Mouse (Mus musculus) heart, embryonic 14.5 days (tissue): ENCODE results near the gene Grifin. TPM values are rescaled to one million over a fixed set of nuclear protein-coding genes. Genes with fewer than 3 reads are reported as not detected.

Experiments used
- ATAC-seq: fragments of 200-750 bp; cut with Nextera tagmentation; 2 replicates; pipeline ENCODE4 v1.8.0; 2017; ENCODE audit warnings: low read depth, moderate TSS enrichment; ENCODE audit not compliant: insufficient number of reproducible peaks, insufficient read depth, low FRiP score
- H3K27ac ChIP-seq, 2 experiments: fragments of 200-500 bp in 1 of 2; fragments of 300-500 bp in 1 of 2; sonication (generic) in 1 of 2; replicated peaks in 1 of 2; 2 replicates each; pipeline ENCODE4 v1.5.1; 2012 to 2014; ENCODE audit warnings: low read depth in 2 of 2, low read length in 2 of 2, control low read depth in 1 of 2, mild to moderate bottlenecking in 1 of 2, mixed read lengths in 1 of 2; ENCODE audit not compliant: control insufficient read depth in 1 of 2, insufficient read depth in 1 of 2
- H3K27me3 ChIP-seq: fragments of 300-500 bp; sonication (generic); 2 replicates; pipeline ENCODE4 v1.6.1; 2014; ENCODE audit warnings: mild to moderate bottlenecking, low read length, control low read depth; ENCODE audit not compliant: control insufficient read depth, insufficient read depth
- H3K36me3 ChIP-seq: fragments of 300-500 bp; sonication (generic); 2 replicates; pipeline ENCODE4 v1.6.1; 2014; ENCODE audit warnings: mild to moderate bottlenecking, control low read depth, low read length, mixed read lengths; ENCODE audit not compliant: control insufficient read depth, insufficient read depth
- H3K4me1 ChIP-seq, 2 experiments: fragments of 200-500 bp in 1 of 2; fragments of 300-500 bp in 1 of 2; sonication (generic) in 1 of 2; 2 replicates each; pipeline ENCODE4 v1.6.1; 2012 to 2014; ENCODE audit warnings: low read length in 2 of 2, control low read depth in 1 of 2, mixed read lengths in 1 of 2; ENCODE audit not compliant: control insufficient read depth in 2 of 2, insufficient read depth in 2 of 2
- H3K4me2 ChIP-seq: fragments of 300-500 bp; sonication (generic); 2 replicates; pipeline ENCODE4 v1.6.1; 2014; ENCODE audit warnings: mild to moderate bottlenecking, low read length
- H3K4me3 ChIP-seq, 2 experiments: fragments of 200-500 bp in 1 of 2; fragments of 300-500 bp in 1 of 2; sonication (generic) in 1 of 2; 2 replicates each; pipeline ENCODE4 v1.5.1; 2012 to 2014; ENCODE audit warnings: low read length in 2 of 2, mild to moderate bottlenecking in 2 of 2, control low read depth in 1 of 2, low read depth in 1 of 2, moderate library complexity in 1 of 2; ENCODE audit not compliant: control insufficient read depth in 1 of 2, insufficient read depth in 1 of 2
- H3K9ac ChIP-seq: fragments of 300-500 bp; sonication (generic); 2 replicates; pipeline ENCODE4 v1.6.1; 2014; ENCODE audit warnings: mild to moderate bottlenecking, low read length
- H3K9me3 ChIP-seq: fragments of 300-500 bp; sonication (generic); 2 replicates; pipeline ENCODE4 v1.6.1; 2016; ENCODE audit warnings: low read length, control low read depth; ENCODE audit not compliant: control insufficient read depth
- WGBS: fragments of 180-500 bp; shearing (Covaris S2); extraction: QIAGEN DNeasy Blood & Tissue Kit; methylation state at CpG from one replicate; pipeline ENCODE4 v1.1.7; 2014; 5-methylcytosine and 5-hydroxymethylcytosine counted together
- polyA plus RNA-seq: library from polyadenylated mRNA; unstranded; fragments of >200 nt; fragmentation: Nextera tagmentation; extraction: Ambion mirVana; gene quantifications from 2 replicates; pipeline ENCODE4 v1.2.1, GENCODE M21; 2014

The Grifin gene
- polyA plus RNA-seq, 1 experiment from 2014 or later = not detected

- Histone ChIP-seq H3K27me3 (no peaks in the 10 kb centered on the region), H3K9ac (no peak overlapping the region), H3K9me3 (no peaks in the 10 kb centered on the region), H3K4me2 (no peak overlapping the region), H3K36me3 (no peaks in the 10 kb centered on the region), H3K27ac (no peak overlapping the region), H3K4me1 (peaks cover 5 to 13% of the 10 kb centered on the region in 2 experiments), H3K4me3 (no peak overlapping the region)
- WGBS = 31% methylated on average over 10 of the region's 10 CpGs
- no peak for ATAC-seq
These were observed 6.8 kb upstream of the Grifin start for GRCm38 (mm10) chr5:140571673-140572072.

GRCm38 (mm10) chr5:140571201-140571600, 6.3 kb upstream of the Grifin start:
- Histone ChIP-seq H3K9ac (no peak overlapping the region), H3K4me3 (no peak overlapping the region), H3K9me3 (no peaks in the 10 kb centered on the region), H3K27ac (no peak overlapping the region), H3K4me1 (peaks cover 5 to 13% of the 10 kb centered on the region in 2 experiments), H3K4me2 (no peak overlapping the region), H3K27me3 (no peaks in the 10 kb centered on the region), H3K36me3 (no peaks in the 10 kb centered on the region)
- ATAC-seq = no peak
- WGBS = 70% methylated on average over 4 of the region's 4 CpGs

GRCm38 (mm10) chr5:140570223-140570870, 5.5 kb upstream of the Grifin start:
- WGBS = 87% methylated on average over 13 of the region's 13 CpGs
- Histone ChIP-seq H3K9ac (no peak overlapping the region), H3K27me3 (no peaks in the 10 kb centered on the region), H3K27ac (no peak overlapping the region), H3K9me3 (no peaks in the 10 kb centered on the region), H3K4me2 (no peak overlapping the region), H3K36me3 (no peaks in the 10 kb centered on the region), H3K4me3 (no peak overlapping the region), H3K4me1 (peaks cover 13 to 17% of the 10 kb centered on the region in 2 experiments)
- ATAC-seq = no peak

- 80% methylated on average over 16 of the region's 16 CpGs for whole genome bisulfite sequencing
These were observed 4.2 kb upstream of the Grifin start for GRCm38 (mm10) chr5:140569032-140569595.

GRCm38 (mm10) chr5:140568321-140568970, 3.6 kb upstream of the Grifin start:
- no peak for ATAC-seq
- Histone ChIP-seq H3K4me2 (peak overlapping the region; percentile 17), H3K4me3 (no peak overlapping the region), H3K9me3 (no peaks in the 10 kb centered on the region), H3K27ac (no peak overlapping the region), H3K9ac (no peak overlapping the region), H3K27me3 (no peaks in the 10 kb centered on the region), H3K36me3 (no peaks in the 10 kb centered on the region), H3K4me1 (peaks cover 16% of the 10 kb centered on the region in 2 experiments)
- WGBS = 45% methylated on average over 10 of the region's 10 CpGs

More at GRCm38 (mm10) chr5:140569032-140569595, 4.2 kb upstream of the Grifin start:
- H3K27me3 ChIP-seq = no peaks in the 10 kb centered on the region
- no peak overlapping the region for H3K27ac ChIP-seq
- H3K36me3 ChIP-seq = no peaks in the 10 kb centered on the region
- no peak for ATAC-seq
- no peak overlapping the region for H3K9ac ChIP-seq
- H3K4me2 ChIP-seq = no peak overlapping the region
- H3K9me3 ChIP-seq = no peaks in the 10 kb centered on the region
- H3K4me1 ChIP-seq = peaks cover 16% of the 10 kb centered on the region in 2 experiments
- H3K4me3 ChIP-seq = no peak overlapping the region

GRCm38 (mm10) chr5:140567751-140568150, 2.9 kb upstream of the Grifin start:
- no peak overlapping the region for H3K9ac ChIP-seq
- no peaks in the 10 kb centered on the region for H3K9me3 ChIP-seq
- no peak for ATAC-seq
- no peak overlapping the region for H3K4me2 ChIP-seq
- H3K4me3 ChIP-seq = no peak overlapping the region
- H3K36me3 ChIP-seq = no peaks in the 10 kb centered on the region
- H3K27ac ChIP-seq = no peak overlapping the region
- peaks cover 16% of the 10 kb centered on the region in 2 experiments for H3K4me1 ChIP-seq
- no peaks in the 10 kb centered on the region for H3K27me3 ChIP-seq
- 90% methylated on average over 5 of the region's 5 CpGs for WGBS

GRCm38 (mm10) chr5:140567321-140567720, 2.5 kb upstream of the Grifin start:
- Histone ChIP-seq H3K9ac (no peak overlapping the region), H3K4me3 (no peak overlapping the region), H3K27ac (no peak overlapping the region), H3K4me2 (no peak overlapping the region), H3K27me3 (no peaks in the 10 kb centered on the region), H3K36me3 (no peaks in the 10 kb centered on the region), H3K9me3 (no peaks in the 10 kb centered on the region), H3K4me1 (peaks cover 16% of the 10 kb centered on the region in 2 experiments)
- WGBS = 44% methylated on average over 11 of the region's 11 CpGs
- no peak for ATAC-seq
